Mouse (Mus musculus) heart, postnatal 0 days (tissue): ENCODE results near the gene Rap1gap.

ENCODE experiments used
- CTCF ChIP-seq: IDR thresholded peaks from 2 replicates; pipeline ENCODE4 v1.5.1; 2016; ENCODE audit warnings: antibody characterized with exemption, control low read depth, low read depth
- EP300 ChIP-seq: IDR thresholded peaks from 2 replicates; pipeline ENCODE4 v1.6.1; 2016; ENCODE audit warnings: antibody characterized with exemption, low read depth

GRCm38 (mm10) chr4:137763920-137764495, 99.5 kb downstream of the Rap1gap start:
- no peak for TF ChIP-seq EP300
- no peak for TF ChIP-seq CTCF
